Mouse (Mus musculus) heart, embryonic 12.5 days (tissue): ENCODE measurements around the gene Ttc7. TPM values are rescaled to one million over a fixed set of nuclear protein-coding genes. Genes with fewer than 3 reads are reported as not detected.

Source experiments
- ATAC-seq: fragments of 200-750 bp; cut with Nextera tagmentation; 2 replicates; pipeline ENCODE4 v1.8.0; 2017; ENCODE audit warnings: moderate TSS enrichment, moderate library complexity; ENCODE audit not compliant: insufficient number of reproducible peaks, low FRiP score
- H3K27ac ChIP-seq: fragments of 300-500 bp; sonication (generic); 2 replicates; pipeline ENCODE4 v1.5.1; 2016; ENCODE audit warnings: mild to moderate bottlenecking, moderate library complexity; ENCODE audit not compliant: poor library complexity, severe bottlenecking
- H3K27me3 ChIP-seq: fragments of 300-500 bp; sonication (generic); replicated peaks from 2 replicates; pipeline ENCODE4 v1.6.1; 2016; ENCODE audit warnings: mild to moderate bottlenecking, moderate library complexity
- H3K36me3 ChIP-seq: fragments of 300-500 bp; sonication (generic); 2 replicates; pipeline ENCODE4 v1.6.1; 2016; ENCODE audit warnings: mild to moderate bottlenecking, moderate library complexity
- H3K4me1 ChIP-seq: fragments of 300-500 bp; sonication (generic); replicated peaks from 2 replicates; pipeline ENCODE4 v1.6.1; 2016; ENCODE audit warnings: mild to moderate bottlenecking
- H3K4me2 ChIP-seq: fragments of 300-500 bp; sonication (generic); 2 replicates; pipeline ENCODE4 v1.6.1; 2016; ENCODE audit warnings: mild to moderate bottlenecking, moderate library complexity
- H3K4me3 ChIP-seq: fragments of 300-500 bp; sonication (generic); 2 replicates; pipeline ENCODE4 v1.5.1; 2016; ENCODE audit warnings: mild to moderate bottlenecking
- H3K9ac ChIP-seq: fragments of 300-500 bp; sonication (generic); 2 replicates; pipeline ENCODE4 v1.6.1; 2016; ENCODE audit warnings: mild to moderate bottlenecking, moderate library complexity
- H3K9me3 ChIP-seq: fragments of 300-500 bp; sonication (generic); replicated peaks from 2 replicates; pipeline ENCODE4 v1.6.1; 2016; ENCODE audit warnings: mild to moderate bottlenecking, moderate library complexity
- WGBS: fragments of 180-500 bp; shearing (Covaris S2); methylation state at CpG from one replicate; pipeline ENCODE4 v1.1.7; 2016; 5-methylcytosine and 5-hydroxymethylcytosine counted together
- polyA plus RNA-seq: library from polyadenylated mRNA; unstranded; fragments of >200 nt; fragmentation: Nextera tagmentation; extraction: Ambion mirVana; gene quantifications from 2 replicates; pipeline ENCODE4 v1.2.1, GENCODE M21; 2016

Ttc7 gene
- polyA plus RNA-seq, 1 experiment from 2014 or later, result 3.2 TPM

- Histone ChIP-seq H3K4me1 (peaks cover 33% of the 10 kb centered on the region), H3K27me3 (peaks cover 30% of the 10 kb centered on the region), H3K36me3 (no peaks in the 10 kb centered on the region), H3K4me3 (peak overlapping the region; percentile 14; the same call in 1 of the 2 replicates), H3K4me2 (peak overlapping the region; percentile 51), H3K9ac (no peak overlapping the region), H3K27ac (no peak overlapping the region), H3K9me3 (no peaks in the 10 kb centered on the region)
- WGBS, result 28% methylated on average over 22 of the region's 22 CpGs
- 0 out of 2 replicates have a peak, but pooled peaks have one; percentile 9 for ATAC-seq
Observed at GRCm38 (mm10) chr17:87330250-87330920, 47.7 kb downstream of the Ttc7 start.

- peaks cover 33% of the 10 kb centered on the region for H3K4me1 ChIP-seq
- H3K27ac ChIP-seq, result no peak overlapping the region
- H3K4me2 ChIP-seq, result peak overlapping the region; percentile 51
- peak; percentile 54 for ATAC-seq
- no peaks in the 10 kb centered on the region for H3K9me3 ChIP-seq
- H3K36me3 ChIP-seq, result no peaks in the 10 kb centered on the region
- peaks cover 30% of the 10 kb centered on the region for H3K27me3 ChIP-seq
- 0% methylated on average over 11 of the region's 11 CpGs for WGBS
- H3K9ac ChIP-seq, result no peak overlapping the region
- peak overlapping the region; percentile 14; the same call in 1 of the 2 replicates for H3K4me3 ChIP-seq
Observed at GRCm38 (mm10) chr17:87330921-87331291, 48.2 kb downstream of the Ttc7 start.

GRCm38 (mm10) chr17:87331336-87332141, 48.9 kb downstream of the Ttc7 start:
- Histone ChIP-seq H3K9ac (no peak overlapping the region), H3K36me3 (no peaks in the 10 kb centered on the region), H3K4me1 (peaks cover 33% of the 10 kb centered on the region), H3K4me3 (peak overlapping the region; percentile 14; the same call in 1 of the 2 replicates), H3K9me3 (no peaks in the 10 kb centered on the region), H3K27ac (no peak overlapping the region), H3K27me3 (peaks cover 29% of the 10 kb centered on the region), H3K4me2 (peak overlapping the region; percentile 51)
- WGBS, result 39% methylated on average over 11 of the region's 11 CpGs
- ATAC-seq, result no peak

GRCm38 (mm10) chr17:87332142-87332815, 49.6 kb downstream of the Ttc7 start:
- Histone ChIP-seq H3K36me3 (no peaks in the 10 kb centered on the region), H3K27me3 (peaks cover 24% of the 10 kb centered on the region), H3K4me3 (no peak overlapping the region), H3K27ac (no peak overlapping the region), H3K9ac (no peak overlapping the region), H3K4me1 (peaks cover 30% of the 10 kb centered on the region), H3K4me2 (no peak overlapping the region), H3K9me3 (no peaks in the 10 kb centered on the region)
- 56% methylated on average over 9 of the region's 9 CpGs for WGBS
- no peak for ATAC-seq

- no peak for ATAC-seq
- no peaks in the 10 kb centered on the region for H3K9me3 ChIP-seq
- no peak overlapping the region for H3K27ac ChIP-seq
- peaks cover 29% of the 10 kb centered on the region for H3K4me1 ChIP-seq
- H3K4me2 ChIP-seq, result no peak overlapping the region
- H3K4me3 ChIP-seq, result no peak overlapping the region
- 70% methylated on average over 6 of the region's 6 CpGs for WGBS
- H3K27me3 ChIP-seq, result peaks cover 24% of the 10 kb centered on the region
- no peaks in the 10 kb centered on the region for H3K36me3 ChIP-seq
- H3K9ac ChIP-seq, result no peak overlapping the region
Observed at GRCm38 (mm10) chr17:87332887-87333286, 50.2 kb downstream of the Ttc7 start.

- Histone ChIP-seq H3K27me3 (peaks cover 16% of the 10 kb centered on the region), H3K36me3 (no peaks in the 10 kb centered on the region), H3K9me3 (no peaks in the 10 kb centered on the region), H3K4me2 (no peak overlapping the region), H3K9ac (no peak overlapping the region), H3K4me1 (peaks cover 29% of the 10 kb centered on the region), H3K27ac (no peak overlapping the region), H3K4me3 (no peak overlapping the region)
- 88% methylated on average over 12 of the region's 12 CpGs for WGBS
- ATAC-seq, result no peak
Observed at GRCm38 (mm10) chr17:87334162-87334561, 51.5 kb downstream of the Ttc7 start.

- H3K9ac ChIP-seq, result no peak overlapping the region
- ATAC-seq, result no peak
- H3K4me3 ChIP-seq, result no peak overlapping the region
- no peak overlapping the region for H3K4me2 ChIP-seq
- H3K36me3 ChIP-seq, result no peaks in the 10 kb centered on the region
- peaks cover 7% of the 10 kb centered on the region for H3K27me3 ChIP-seq
- peaks cover 27% of the 10 kb centered on the region for H3K4me1 ChIP-seq
- H3K9me3 ChIP-seq, result no peaks in the 10 kb centered on the region
- WGBS, result 85% methylated on average over 14 of the region's 14 CpGs
- H3K27ac ChIP-seq, result no peak overlapping the region
Observed at GRCm38 (mm10) chr17:87335152-87335551, 52.5 kb downstream of the Ttc7 start.

- no peaks in the 10 kb centered on the region for H3K9me3 ChIP-seq
- no peaks in the 10 kb centered on the region for H3K36me3 ChIP-seq
- no peak for ATAC-seq
- H3K4me2 ChIP-seq, result no peak overlapping the region
- no peak overlapping the region for H3K27ac ChIP-seq
- WGBS, result 75% methylated on average over 2 of the region's 2 CpGs
- H3K27me3 ChIP-seq, result peaks cover 1% of the 10 kb centered on the region; the same call in 1 of the 2 replicates
- H3K4me1 ChIP-seq, result peaks cover 21% of the 10 kb centered on the region
- H3K4me3 ChIP-seq, result no peak overlapping the region
- no peak overlapping the region for H3K9ac ChIP-seq
Observed at GRCm38 (mm10) chr17:87335727-87336126, 53.0 kb downstream of the Ttc7 start.

GRCm38 (mm10) chr17:87336910-87337309, 54.2 kb downstream of the Ttc7 start:
- no peaks in the 10 kb centered on the region for H3K9me3 ChIP-seq
- H3K4me3 ChIP-seq, result no peak overlapping the region
- H3K4me2 ChIP-seq, result no peak overlapping the region
- WGBS, result 80% methylated on average over 12 of the region's 12 CpGs
- H3K27me3 ChIP-seq, result no peaks in the 10 kb centered on the region
- H3K4me1 ChIP-seq, result peaks cover 9% of the 10 kb centered on the region
- no peak overlapping the region for H3K27ac ChIP-seq
- ATAC-seq, result no peak
- no peaks in the 10 kb centered on the region for H3K36me3 ChIP-seq
- no peak overlapping the region for H3K9ac ChIP-seq

GRCm38 (mm10) chr17:87337683-87338082, 55.0 kb downstream of the Ttc7 start:
- Histone ChIP-seq H3K4me1 (peaks cover 1% of the 10 kb centered on the region), H3K36me3 (no peaks in the 10 kb centered on the region), H3K9ac (no peak overlapping the region), H3K27me3 (no peaks in the 10 kb centered on the region), H3K27ac (no peak overlapping the region), H3K4me3 (no peak overlapping the region), H3K9me3 (no peaks in the 10 kb centered on the region), H3K4me2 (no peak overlapping the region)
- 81% methylated on average over 7 of the region's 7 CpGs for WGBS
- ATAC-seq, result no peak

- no peak overlapping the region for H3K9ac ChIP-seq
- WGBS, result 77% methylated on average over 1 of the region's 1 CpGs
- no peak overlapping the region for H3K4me3 ChIP-seq
- H3K9me3 ChIP-seq, result no peaks in the 10 kb centered on the region
- H3K27ac ChIP-seq, result no peak overlapping the region
- 0 out of 2 replicates have a peak, but pooled peaks cover 4% of the 10 kb centered on the region for H3K27me3 ChIP-seq
- H3K4me1 ChIP-seq, result no peaks in the 10 kb centered on the region
- ATAC-seq, result no peak
- H3K36me3 ChIP-seq, result no peaks in the 10 kb centered on the region
- H3K4me2 ChIP-seq, result no peak overlapping the region
Observed at GRCm38 (mm10) chr17:87339122-87339521, 56.4 kb downstream of the Ttc7 start.
